Mouse (Mus musculus) hindbrain, embryonic 11.5 days (tissue): ENCODE measurements at regions not wholly inside any gene's neighbourhood (a gene's known extent, or its start where the extent isn't known, plus 50 kb on each side); places are given as distances from the start of the nearest gene placed in this dataset.

ENCODE experiments used
- ATAC-seq: fragments of 200-750 bp; cut with Nextera tagmentation; 2 replicates; pipeline ENCODE4 v1.8.0; 2017; ENCODE audit warnings: mild to moderate bottlenecking, moderate TSS enrichment, moderate library complexity; ENCODE audit not compliant: low FRiP score
- DNase-seq: peaks from one replicate; pipeline ENCODE4 v3.0.0-alpha.2; 2015; ENCODE audit warnings: low spot score
- H3K27ac ChIP-seq: fragments of 300-500 bp; sonication (generic); 2 replicates; pipeline ENCODE4 v1.5.1; 2014; ENCODE audit warnings: mild to moderate bottlenecking, low read depth, low read length
- H3K27me3 ChIP-seq: fragments of 300-500 bp; sonication (generic); 2 replicates; pipeline ENCODE4 v1.6.1; 2014; ENCODE audit warnings: mild to moderate bottlenecking, low read length, moderate library complexity, mixed read lengths; ENCODE audit not compliant: control insufficient read depth, insufficient read depth
- H3K36me3 ChIP-seq: fragments of 300-500 bp; sonication (generic); 2 replicates; pipeline ENCODE4 v1.6.1; 2014; ENCODE audit warnings: mild to moderate bottlenecking, low read length, moderate library complexity, mixed read lengths; ENCODE audit not compliant: control insufficient read depth, insufficient read depth
- H3K4me1 ChIP-seq: fragments of 300-500 bp; sonication (generic); replicated peaks from 2 replicates; pipeline ENCODE4 v1.6.1; 2014; ENCODE audit warnings: low read length, mixed read lengths; ENCODE audit not compliant: control insufficient read depth, insufficient read depth
- H3K4me2 ChIP-seq: fragments of 300-500 bp; sonication (generic); replicated peaks from 2 replicates; pipeline ENCODE4 v1.6.1; 2014; ENCODE audit warnings: mild to moderate bottlenecking, low read depth, low read length
- H3K4me3 ChIP-seq: fragments of 300-500 bp; sonication (generic); 2 replicates; pipeline ENCODE4 v1.5.1; 2014; ENCODE audit warnings: low read depth, low read length
- H3K9ac ChIP-seq: fragments of 300-500 bp; sonication (generic); 2 replicates; pipeline ENCODE4 v1.6.1; 2014; ENCODE audit warnings: low read depth, low read length
- H3K9me3 ChIP-seq: fragments of 300-500 bp; sonication (generic); 2 replicates; pipeline ENCODE4 v1.6.1; 2016; ENCODE audit warnings: low read length; ENCODE audit not compliant: control insufficient read depth
- WGBS: fragments of 180-500 bp; shearing (Covaris S2); extraction: QIAGEN DNeasy Blood & Tissue Kit; methylation state at CpG from one replicate; pipeline ENCODE4 v1.1.7; 2014; 5-methylcytosine and 5-hydroxymethylcytosine counted together

GRCm38 (mm10) chr3:119524510-119525123 is 259.6 kb downstream of the Ptbp2 start:
- no peak overlapping the region for H3K4me3 ChIP-seq
- no peaks in the 10 kb centered on the region for H3K36me3 ChIP-seq
- H3K9me3 ChIP-seq, result no peaks in the 10 kb centered on the region
- H3K4me1 ChIP-seq, result no peaks in the 10 kb centered on the region
- peak; percentile 64; the same call in 1 of the 2 replicates for ATAC-seq
- H3K27ac ChIP-seq, result no peak overlapping the region
- WGBS, result 74% methylated on average over 10 of the region's 10 CpGs
- no peak for DNase-seq
- H3K4me2 ChIP-seq, result no peak overlapping the region
- no peaks in the 10 kb centered on the region for H3K27me3 ChIP-seq
- no peak overlapping the region for H3K9ac ChIP-seq

GRCm38 (mm10) chr3:119512596-119512995 is 271.7 kb downstream of the Ptbp2 start:
- Histone ChIP-seq H3K4me2 (no peak overlapping the region), H3K9me3 (no peaks in the 10 kb centered on the region), H3K4me1 (no peaks in the 10 kb centered on the region), H3K27me3 (no peaks in the 10 kb centered on the region), H3K36me3 (no peaks in the 10 kb centered on the region), H3K4me3 (no peak overlapping the region), H3K9ac (no peak overlapping the region), H3K27ac (no peak overlapping the region)
- no peak for DNase-seq
- no peak for ATAC-seq
- 77% methylated on average over 2 of the region's 2 CpGs for WGBS

GRCm38 (mm10) chr3:119509132-119509531 is 275.1 kb downstream of the Ptbp2 start:
- 70% methylated on average over 4 of the region's 4 CpGs for WGBS
- DNase-seq (no peak), ATAC-seq (no peak)
- Histone ChIP-seq H3K36me3 (no peaks in the 10 kb centered on the region), H3K4me1 (no peaks in the 10 kb centered on the region), H3K9ac (no peak overlapping the region), H3K4me2 (no peak overlapping the region), H3K27ac (no peak overlapping the region), H3K9me3 (no peaks in the 10 kb centered on the region), H3K4me3 (no peak overlapping the region), H3K27me3 (no peaks in the 10 kb centered on the region)

GRCm38 (mm10) chr3:119503471-119503972 is 280.7 kb downstream of the Ptbp2 start:
- WGBS, result 62% methylated on average over 1 of the region's 1 CpGs
- ATAC-seq, result no peak

GRCm38 (mm10) chr3:119498711-119499110 is 285.6 kb downstream of the Ptbp2 start:
- no peak overlapping the region for H3K4me3 ChIP-seq
- H3K4me1 ChIP-seq, result no peaks in the 10 kb centered on the region
- no peaks in the 10 kb centered on the region for H3K9me3 ChIP-seq
- ATAC-seq (no peak), DNase-seq (no peak)
- H3K27me3 ChIP-seq, result no peaks in the 10 kb centered on the region
- no peaks in the 10 kb centered on the region for H3K36me3 ChIP-seq
- no peak overlapping the region for H3K27ac ChIP-seq
- 82% methylated on average over 20 of the region's 20 CpGs for WGBS
- no peak overlapping the region for H3K4me2 ChIP-seq
- no peak overlapping the region for H3K9ac ChIP-seq

More at GRCm38 (mm10) chr3:119503471-119503972, 280.7 kb downstream of the Ptbp2 start:
- H3K27ac ChIP-seq, result no peak overlapping the region
- no peak overlapping the region for H3K9ac ChIP-seq
- H3K4me1 ChIP-seq, result no peaks in the 10 kb centered on the region
- no peak overlapping the region for H3K4me2 ChIP-seq
- DNase-seq, result no peak
- H3K9me3 ChIP-seq, result no peaks in the 10 kb centered on the region
- no peak overlapping the region for H3K4me3 ChIP-seq
- no peaks in the 10 kb centered on the region for H3K36me3 ChIP-seq
- no peaks in the 10 kb centered on the region for H3K27me3 ChIP-seq

GRCm38 (mm10) chr3:119497880-119498279 is 286.4 kb downstream of the Ptbp2 start:
- H3K9me3 ChIP-seq, result no peaks in the 10 kb centered on the region
- no peak overlapping the region for H3K4me2 ChIP-seq
- DNase-seq (no peak), ATAC-seq (no peak)
- H3K36me3 ChIP-seq, result no peaks in the 10 kb centered on the region
- no peaks in the 10 kb centered on the region for H3K4me1 ChIP-seq
- H3K4me3 ChIP-seq, result no peak overlapping the region
- 74% methylated on average over 7 of the region's 7 CpGs for WGBS
- H3K27ac ChIP-seq, result no peak overlapping the region
- no peaks in the 10 kb centered on the region for H3K27me3 ChIP-seq
- H3K9ac ChIP-seq, result no peak overlapping the region

GRCm38 (mm10) chr3:119494580-119494979 is 289.7 kb downstream of the Ptbp2 start:
- Histone ChIP-seq H3K36me3 (no peaks in the 10 kb centered on the region), H3K27me3 (no peaks in the 10 kb centered on the region), H3K9me3 (no peaks in the 10 kb centered on the region), H3K4me3 (no peak overlapping the region), H3K9ac (no peak overlapping the region), H3K27ac (no peak overlapping the region), H3K4me2 (no peak overlapping the region), H3K4me1 (no peaks in the 10 kb centered on the region)
- DNase-seq (no peak), ATAC-seq (no peak)
- WGBS, result 76% methylated on average over 5 of the region's 5 CpGs

GRCm38 (mm10) chr3:119492627-119493026 is 291.6 kb downstream of the Ptbp2 start:
- no peaks in the 10 kb centered on the region for H3K4me1 ChIP-seq
- WGBS, result 82% methylated on average over 1 of the region's 1 CpGs

GRCm38 (mm10) chr3:119489336-119489735 is 294.9 kb downstream of the Ptbp2 start:
- DNase-seq (no peak), ATAC-seq (no peak)
- Histone ChIP-seq H3K36me3 (no peaks in the 10 kb centered on the region), H3K4me2 (no peak overlapping the region), H3K4me1 (no peaks in the 10 kb centered on the region), H3K9me3 (no peaks in the 10 kb centered on the region), H3K27me3 (no peaks in the 10 kb centered on the region), H3K27ac (no peak overlapping the region), H3K9ac (no peak overlapping the region), H3K4me3 (no peak overlapping the region)

More at GRCm38 (mm10) chr3:119492627-119493026, 291.6 kb downstream of the Ptbp2 start:
- no peak overlapping the region for H3K4me2 ChIP-seq
- H3K27me3 ChIP-seq, result no peaks in the 10 kb centered on the region
- H3K36me3 ChIP-seq, result no peaks in the 10 kb centered on the region
- no peaks in the 10 kb centered on the region for H3K9me3 ChIP-seq
- no peak overlapping the region for H3K4me3 ChIP-seq
- H3K27ac ChIP-seq, result no peak overlapping the region
- DNase-seq (no peak), ATAC-seq (no peak)
- H3K9ac ChIP-seq, result no peak overlapping the region
